Mouse (Mus musculus) erythroblast, embryonic 14.5 days (primary cell): Measurements from ENCODE around the gene Vwa3a.

Experiments
- GATA1 ChIP-seq: IDR thresholded peaks from 2 replicates; pipeline ENCODE4 v1.6.1; 2012; ENCODE audit warnings: low read length, inconsistent platforms, mixed read lengths
- TAL1 ChIP-seq: IDR thresholded peaks from 3 replicates; pipeline ENCODE4 v1.6.1; 2012; ENCODE audit warnings: low read length, inconsistent platforms, mixed read lengths

GRCm38 (mm10) chr7:120722063-120722462 lies 17.1 kb upstream of the Vwa3a start:
- TF ChIP-seq TAL1 (no peak), GATA1 (no peak)
